Mouse (Mus musculus) monocyte, adult 5-6 weeks (primary cell): ENCODE data around the gene Cbx4. TPM values are rescaled to one million over a fixed set of nuclear protein-coding genes. Genes with fewer than 3 reads are reported as not detected.

Experiments
- ATAC-seq: fragments of 153-309, 156-312 bp; replicated peaks from 2 replicates; pipeline ENCODE4 v1.8.0; 2017; ENCODE audit warnings: mild to moderate bottlenecking; ENCODE audit not compliant: low TSS enrichment, insufficient number of reproducible peaks, severe bottlenecking, poor library complexity, low FRiP score
- total RNA-seq: library from RNA; stranded (forward); fragments of 200-1000, 200-491, 200-594 nt; gene quantifications from 3 replicates; pipeline ENCODE4 v1.2.3, GENCODE M21; 2017

Gene Cbx4
- total RNA-seq, 1 experiment from 2014 or later = 42.2 TPM

GRCm38 (mm10) chr11:119088391-119089234, 2.6 kb upstream of the Cbx4 start:
- ATAC-seq = no peak

- ATAC-seq = peak; percentile 36
Observed at GRCm38 (mm10) chr11:119087301-119088082, 1.5 kb upstream of the Cbx4 start.

- ATAC-seq = no peak
Observed at GRCm38 (mm10) chr11:119085279-119086062, 550 bp downstream of the Cbx4 start.

- ATAC-seq = no peak
Observed at GRCm38 (mm10) chr11:119084446-119085278, 1.4 kb downstream of the Cbx4 start.

- ATAC-seq = no peak
Observed at GRCm38 (mm10) chr11:119083724-119084445, 2.1 kb downstream of the Cbx4 start.

- ATAC-seq = no peak
Observed at GRCm38 (mm10) chr11:119082638-119083599, 3.1 kb downstream of the Cbx4 start.

GRCm38 (mm10) chr11:119081839-119082637, 4.0 kb downstream of the Cbx4 start:
- ATAC-seq = no peak

- no peak for ATAC-seq
Observed at GRCm38 (mm10) chr11:119081148-119081838, 4.7 kb downstream of the Cbx4 start.

- ATAC-seq = no peak
Observed at GRCm38 (mm10) chr11:119080461-119081147, 5.4 kb downstream of the Cbx4 start.

GRCm38 (mm10) chr11:119079445-119079837, 6.6 kb downstream of the Cbx4 start:
- no peak for ATAC-seq

- ATAC-seq = no peak
Observed at GRCm38 (mm10) chr11:119078691-119079444, 7.2 kb downstream of the Cbx4 start.

GRCm38 (mm10) chr11:119077755-119078154, 8.3 kb downstream of the Cbx4 start:
- no peak for ATAC-seq

GRCm38 (mm10) chr11:119075805-119076204, 10.2 kb downstream of the Cbx4 start:
- ATAC-seq = no peak

GRCm38 (mm10) chr11:119073876-119074433, 12.1 kb downstream of the Cbx4 start:
- ATAC-seq = no peak
